Mouse (Mus musculus) stomach, embryonic 14.5 days (tissue): Measurements from ENCODE around the gene Pigq. TPM values are rescaled to one million over a fixed set of nuclear protein-coding genes. Genes with fewer than 3 reads are reported as not detected.

Experiments
- ATAC-seq: fragments of 200-750 bp; cut with Nextera tagmentation; 2 replicates; pipeline ENCODE4 v1.8.0; 2017; ENCODE audit warnings: low read depth, moderate TSS enrichment; ENCODE audit not compliant: insufficient number of reproducible peaks, insufficient read depth, low FRiP score
- H3K27ac ChIP-seq: fragments of 300-500 bp; sonication (generic); 2 replicates; pipeline ENCODE4 v1.5.1; 2014; ENCODE audit warnings: mild to moderate bottlenecking, low read length, moderate library complexity, mixed read lengths
- H3K27me3 ChIP-seq: fragments of 300-500 bp; sonication (generic); 2 replicates; pipeline ENCODE4 v1.6.1; 2014; ENCODE audit warnings: low read length, control low read depth, mixed read lengths; ENCODE audit not compliant: control insufficient read depth, insufficient read depth
- H3K36me3 ChIP-seq: fragments of 300-500 bp; sonication (generic); 2 replicates; pipeline ENCODE4 v1.6.1; 2014; ENCODE audit warnings: mild to moderate bottlenecking, control low read depth, low read length, moderate library complexity, mixed read lengths; ENCODE audit not compliant: control insufficient read depth, insufficient read depth
- H3K4me1 ChIP-seq: fragments of 300-500 bp; sonication (generic); 2 replicates; pipeline ENCODE4 v1.6.1; 2014; ENCODE audit warnings: low read length, control low read depth, mixed read lengths; ENCODE audit not compliant: control insufficient read depth, insufficient read depth
- H3K4me2 ChIP-seq: fragments of 300-500 bp; sonication (generic); replicated peaks from 2 replicates; pipeline ENCODE4 v1.6.1; 2014; ENCODE audit warnings: low read depth, low read length, control low read depth
- H3K4me3 ChIP-seq: fragments of 300-500 bp; sonication (generic); 2 replicates; pipeline ENCODE4 v1.5.1; 2014; ENCODE audit warnings: low read depth, low read length, control low read depth
- H3K9ac ChIP-seq: fragments of 300-500 bp; sonication (generic); replicated peaks from 2 replicates; pipeline ENCODE4 v1.6.1; 2014; ENCODE audit warnings: low read depth, mild to moderate bottlenecking, control low read depth, low read length, moderate library complexity, mixed read lengths
- H3K9me3 ChIP-seq: fragments of 300-500 bp; sonication (generic); 2 replicates; pipeline ENCODE4 v1.6.1; 2016; ENCODE audit warnings: low read depth, low read length, control low read depth; ENCODE audit not compliant: control insufficient read depth
- WGBS: fragments of 180-500 bp; shearing (Covaris S2); extraction: QIAGEN DNeasy Blood & Tissue Kit; methylation state at CpG from one replicate; pipeline ENCODE4 v1.1.7; 2014; 5-methylcytosine and 5-hydroxymethylcytosine counted together
- polyA plus RNA-seq: library from polyadenylated mRNA; unstranded; fragments of >200 nt; fragmentation: Nextera tagmentation; extraction: Ambion mirVana; gene quantifications from 2 replicates; pipeline ENCODE4 v1.2.1, GENCODE M21; 2014

The Pigq gene
- polyA plus RNA-seq, 1 experiment from 2014 or later: 59.7 TPM

DNA sequence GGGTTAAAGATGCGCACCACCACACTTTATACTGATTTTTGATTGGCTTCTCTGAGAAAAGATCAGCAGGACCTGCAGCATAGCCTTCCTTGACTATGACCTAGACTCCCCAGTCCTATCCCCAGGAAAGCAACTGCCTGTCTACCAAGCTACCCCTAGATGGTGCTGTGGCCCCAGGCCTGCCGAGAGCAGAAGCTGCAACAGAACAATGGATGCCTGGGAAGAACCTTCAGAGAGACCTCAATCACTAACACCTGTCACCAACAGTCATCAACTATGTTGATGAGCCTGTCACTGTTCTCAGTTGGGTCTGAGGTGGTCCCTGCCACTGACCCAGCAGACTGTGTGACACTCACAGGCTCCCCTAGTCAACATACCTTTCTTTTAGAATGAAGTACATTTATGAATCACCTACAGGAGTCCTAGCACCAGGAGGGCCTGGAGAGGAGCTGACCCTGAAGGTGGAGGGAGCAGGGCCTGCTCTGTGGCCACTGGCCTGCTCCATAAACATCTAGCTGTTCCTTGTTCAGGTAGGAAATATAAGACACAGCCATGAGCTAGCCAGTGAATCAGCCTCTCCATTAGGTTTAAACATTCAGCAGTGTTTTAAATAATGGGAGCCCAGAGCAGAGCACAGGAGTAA, 50.6 kb downstream of the Pigq start:
- H3K27ac ChIP-seq: no peak overlapping the region
- ATAC-seq: no peak

GRCm38 (mm10) chr17:25888837-25889236, 55.9 kb downstream of the Pigq start:
- no peak overlapping the region for H3K27ac ChIP-seq
- no peaks in the 10 kb centered on the region for H3K27me3 ChIP-seq
- H3K9me3 ChIP-seq: no peaks in the 10 kb centered on the region
- H3K4me2 ChIP-seq: no peak overlapping the region
- no peak for ATAC-seq
- 85% methylated on average over 3 of the region's 3 CpGs for WGBS
- H3K4me1 ChIP-seq: no peaks in the 10 kb centered on the region
- H3K9ac ChIP-seq: no peak overlapping the region
- no peak overlapping the region for H3K4me3 ChIP-seq
- H3K36me3 ChIP-seq: peaks cover 14% of the 10 kb centered on the region

More for the DNA sequence above, 50.6 kb downstream of the Pigq start:
- no peak overlapping the region for H3K9ac ChIP-seq
- peaks cover 5% of the 10 kb centered on the region for H3K36me3 ChIP-seq
- no peaks in the 10 kb centered on the region for H3K27me3 ChIP-seq
- WGBS: 39% methylated on average over 2 of the region's 2 CpGs
- H3K4me2 ChIP-seq: no peak overlapping the region
- no peaks in the 10 kb centered on the region for H3K9me3 ChIP-seq
- H3K4me1 ChIP-seq: no peaks in the 10 kb centered on the region
- no peak overlapping the region for H3K4me3 ChIP-seq

GRCm38 (mm10) chr17:25887467-25887866, 57.3 kb downstream of the Pigq start:
- 85% methylated on average over 10 of the region's 10 CpGs for WGBS
- H3K4me3 ChIP-seq: no peak overlapping the region
- H3K27me3 ChIP-seq: no peaks in the 10 kb centered on the region
- H3K27ac ChIP-seq: no peak overlapping the region
- peaks cover 25% of the 10 kb centered on the region for H3K36me3 ChIP-seq
- H3K4me2 ChIP-seq: no peak overlapping the region
- no peaks in the 10 kb centered on the region for H3K9me3 ChIP-seq
- no peaks in the 10 kb centered on the region for H3K4me1 ChIP-seq
- H3K9ac ChIP-seq: no peak overlapping the region
- ATAC-seq: no peak

DNA sequence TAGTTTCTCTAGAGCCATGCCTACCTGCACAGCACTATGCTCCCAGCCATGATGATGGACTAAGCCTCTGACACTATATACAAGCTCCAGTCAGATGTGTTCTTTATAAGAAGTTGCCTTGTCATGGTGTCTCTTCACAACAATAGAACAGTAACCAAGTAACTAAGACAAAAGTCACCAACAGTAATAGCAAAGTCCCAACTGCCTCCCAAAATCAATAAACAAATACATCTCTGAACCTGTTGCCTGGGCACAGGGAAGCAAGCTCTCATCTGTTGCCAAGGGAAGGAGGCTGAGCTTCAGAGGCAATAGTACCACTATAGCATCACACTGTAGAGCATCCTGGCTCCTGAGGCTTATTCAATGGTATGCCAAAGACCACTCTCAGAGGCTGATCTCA, 57.9 kb downstream of the Pigq start:
- H3K27me3 ChIP-seq: no peaks in the 10 kb centered on the region
- no peak overlapping the region for H3K4me3 ChIP-seq
- no peak for ATAC-seq
- H3K4me2 ChIP-seq: no peak overlapping the region
- no peaks in the 10 kb centered on the region for H3K9me3 ChIP-seq
- no peak overlapping the region for H3K27ac ChIP-seq
- H3K4me1 ChIP-seq: no peaks in the 10 kb centered on the region
- peaks cover 26% of the 10 kb centered on the region for H3K36me3 ChIP-seq
- no peak overlapping the region for H3K9ac ChIP-seq

DNA sequence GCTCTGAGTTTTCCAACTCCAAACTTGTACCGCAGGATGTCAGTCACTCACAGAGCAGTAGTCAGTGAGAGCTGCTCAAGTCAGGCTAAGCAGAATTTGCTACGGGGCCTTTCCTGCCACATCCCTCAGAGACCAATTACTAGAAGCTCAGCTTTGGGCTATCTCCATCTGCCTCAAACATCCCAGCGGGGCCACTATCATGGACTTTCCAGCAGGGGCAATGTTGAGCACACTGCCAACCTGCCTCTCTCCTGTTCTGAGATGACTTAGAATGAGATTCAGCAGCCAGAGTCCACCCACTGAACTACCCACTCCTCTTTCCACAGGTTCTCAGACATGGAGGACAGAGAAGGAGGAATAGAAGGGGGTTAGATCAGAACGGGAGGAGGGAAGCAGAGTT, 59.1 kb downstream of the Pigq start:
- no peaks in the 10 kb centered on the region for H3K27me3 ChIP-seq
- H3K4me2 ChIP-seq: no peak overlapping the region
- H3K9me3 ChIP-seq: no peaks in the 10 kb centered on the region
- H3K27ac ChIP-seq: no peak overlapping the region
- no peak overlapping the region for H3K4me3 ChIP-seq
- H3K36me3 ChIP-seq: peaks cover 32% of the 10 kb centered on the region
- H3K4me1 ChIP-seq: no peaks in the 10 kb centered on the region
- no peak for ATAC-seq
- 62% methylated on average over 4 of the region's 4 CpGs for WGBS
- H3K9ac ChIP-seq: no peak overlapping the region

DNA sequence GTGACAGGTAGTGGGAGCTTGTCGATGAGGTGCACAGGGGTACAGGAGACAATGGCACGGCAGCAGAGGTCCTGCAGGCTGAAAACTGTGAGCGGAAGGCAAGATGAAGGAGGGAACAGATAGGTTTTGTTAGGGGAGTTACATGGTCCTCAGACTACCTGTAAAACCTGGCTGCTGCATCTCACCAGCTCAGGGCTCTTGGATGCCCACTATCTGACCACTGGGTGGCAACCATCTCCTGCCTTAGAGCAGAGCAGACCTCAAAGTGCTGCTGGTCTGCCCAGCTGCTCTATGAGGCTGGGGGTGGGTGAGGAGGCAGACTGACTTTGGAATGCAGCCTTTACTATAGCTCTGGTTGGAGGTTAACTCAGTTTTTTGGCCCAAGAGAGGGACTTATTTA, 60.9 kb downstream of the Pigq start:
- no peak overlapping the region for H3K9ac ChIP-seq
- 98% methylated on average over 3 of the region's 3 CpGs for WGBS
- no peak overlapping the region for H3K27ac ChIP-seq
- no peaks in the 10 kb centered on the region for H3K27me3 ChIP-seq
- H3K36me3 ChIP-seq: peaks cover 27% of the 10 kb centered on the region
- no peaks in the 10 kb centered on the region for H3K9me3 ChIP-seq
- ATAC-seq: no peak
- no peak overlapping the region for H3K4me2 ChIP-seq
- H3K4me3 ChIP-seq: no peak overlapping the region
- no peaks in the 10 kb centered on the region for H3K4me1 ChIP-seq

DNA sequence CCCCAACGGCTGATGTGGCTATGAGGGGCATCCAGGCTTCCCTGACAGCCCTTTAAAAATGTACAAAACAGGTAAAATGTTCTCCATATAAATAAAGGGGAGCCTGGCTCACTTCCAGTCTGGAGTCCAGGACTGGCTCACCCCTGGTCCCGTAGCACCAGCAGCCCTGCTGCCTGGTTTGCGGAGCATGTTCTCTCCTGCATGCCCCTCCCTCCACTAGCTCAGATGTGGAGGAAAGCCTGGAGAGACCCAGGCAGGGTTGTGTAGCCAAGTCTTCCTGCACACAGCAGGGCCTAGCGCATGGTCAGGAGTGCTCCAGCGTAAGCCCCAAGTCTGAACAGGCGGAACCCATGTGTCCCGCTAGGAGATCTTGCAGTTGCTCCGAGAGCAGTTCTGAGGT, 61.5 kb downstream of the Pigq start:
- Histone ChIP-seq H3K9ac (no peak overlapping the region), H3K9me3 (no peaks in the 10 kb centered on the region), H3K27me3 (no peaks in the 10 kb centered on the region), H3K27ac (no peak overlapping the region), H3K4me1 (no peaks in the 10 kb centered on the region), H3K36me3 (peaks cover 33% of the 10 kb centered on the region), H3K4me3 (no peak overlapping the region), H3K4me2 (no peak overlapping the region)
- 84% methylated on average over 8 of the region's 8 CpGs for whole genome bisulfite sequencing
- no peak for ATAC-seq

DNA sequence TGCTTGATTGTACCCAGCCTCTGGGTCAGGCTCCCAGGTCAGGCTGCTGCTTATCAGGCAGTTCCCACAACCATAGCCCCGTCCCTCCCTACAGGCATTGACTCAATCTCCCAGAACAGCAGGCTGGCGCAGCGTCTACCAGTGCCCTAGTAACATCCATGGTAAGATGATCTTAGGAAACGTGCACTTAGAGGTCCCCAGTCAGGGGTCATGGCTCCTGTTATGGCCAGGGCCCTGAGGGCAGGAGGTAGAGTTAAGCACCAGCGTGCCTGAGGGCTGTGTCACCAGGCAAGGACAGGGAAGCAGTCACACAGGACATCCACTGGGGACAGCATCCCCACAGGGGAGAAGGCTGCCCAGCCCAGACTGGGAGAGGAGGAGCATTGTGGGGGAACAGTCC, 62.4 kb downstream of the Pigq start:
- Histone ChIP-seq H3K36me3 (peaks cover 36% of the 10 kb centered on the region), H3K27me3 (no peaks in the 10 kb centered on the region), H3K9me3 (no peaks in the 10 kb centered on the region), H3K4me1 (no peaks in the 10 kb centered on the region), H3K4me3 (no peak overlapping the region), H3K9ac (no peak overlapping the region), H3K4me2 (no peak overlapping the region), H3K27ac (no peak overlapping the region)
- 46% methylated on average over 5 of the region's 5 CpGs for WGBS
- ATAC-seq: no peak

DNA sequence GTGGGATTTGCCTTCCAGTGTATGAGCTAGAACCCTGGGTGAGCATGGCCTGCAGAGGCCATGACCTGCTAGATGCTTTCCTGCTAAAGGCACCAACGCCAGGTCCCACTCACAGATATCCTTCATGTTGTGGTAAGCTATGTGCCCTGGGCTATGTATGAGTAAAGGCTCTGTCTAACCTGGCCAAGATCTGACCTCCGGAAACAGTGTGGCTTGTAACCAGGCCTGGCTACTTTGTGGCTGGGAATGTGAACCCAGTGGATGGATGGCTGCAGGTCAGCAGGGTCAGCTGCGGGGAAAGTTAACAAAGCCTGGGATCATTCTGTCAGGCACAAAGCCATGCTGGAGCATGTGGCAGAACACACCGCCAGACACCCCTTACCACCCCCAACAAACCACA, 63.0 kb downstream of the Pigq start:
- Histone ChIP-seq H3K36me3 (peaks cover 36% of the 10 kb centered on the region), H3K27me3 (no peaks in the 10 kb centered on the region), H3K4me2 (no peak overlapping the region), H3K9ac (no peak overlapping the region), H3K4me3 (no peak overlapping the region), H3K9me3 (no peaks in the 10 kb centered on the region), H3K4me1 (no peaks in the 10 kb centered on the region), H3K27ac (no peak overlapping the region)
- ATAC-seq: no peak
- 31% methylated on average over 4 of the region's 4 CpGs for WGBS
